Comparison of ENCODE assay signal across 8 mouse cellular contexts in the genomic region with DNA sequence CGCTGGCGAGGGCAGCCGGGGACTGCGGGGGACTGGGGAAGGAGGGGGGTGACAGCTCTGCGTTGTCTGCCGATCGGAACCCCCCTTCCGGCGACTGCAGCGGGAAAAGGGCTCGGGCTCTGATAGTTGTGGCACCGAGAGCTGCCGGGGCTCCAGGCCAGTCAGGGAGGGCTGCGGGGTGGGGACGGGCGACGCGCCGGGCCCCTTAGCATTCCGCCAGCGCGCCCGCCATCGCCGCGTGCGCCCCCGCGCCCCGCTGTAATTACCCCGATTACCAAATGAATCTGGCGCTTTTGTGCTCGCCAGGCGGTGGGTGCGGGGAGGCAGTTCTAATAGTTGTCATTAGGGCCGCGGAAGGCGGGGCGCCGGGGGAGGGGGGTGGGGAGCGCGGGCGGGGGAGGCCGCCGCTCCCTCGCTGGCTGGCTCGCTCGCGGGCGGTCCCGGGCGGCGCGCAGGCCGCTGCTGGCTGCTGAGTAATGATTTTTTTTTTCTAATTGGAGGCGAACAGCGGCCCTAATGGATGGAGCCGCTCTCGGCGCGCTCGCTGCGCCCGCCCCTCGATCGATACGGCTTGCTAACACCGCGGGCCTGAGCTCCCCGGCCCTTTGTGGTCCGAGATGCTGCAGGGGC.
A peak's percentile ranks its signal among the peaks of the same experiment; 100 is the strongest.
DNase-seq lines count a peak whose midpoint lies in the region; TF ChIP-seq lines count a peak whose summit lies in the region.

No protein-coding gene starts in this region.

- peak overlapping the region; percentile 49 for H3K4me3 ChIP-seq in testis, adult 2 months (ENCODE audit: control insufficient read depth, low read depth, low read length)
- peak overlapping the region; percentile 52 for H3K4me3 ChIP-seq in layer of hippocampus, adult 2 months

- no peaks in the 10 kb centered on the region for H3K36me3 ChIP-seq in testis, adult 2 months (ENCODE audit: control insufficient read depth, insufficient read depth, low read length)

- TF ChIP-seq POLR2A in testis, adult 2 months (IDR thresholded peaks at IDR 0.05; ENCODE audit: control insufficient read depth, low read depth, low read length) = no peak

- H3K4me1 ChIP-seq in testis, adult 2 months (ENCODE audit: control insufficient read depth, insufficient read depth, low read length) = peaks cover 5% of the 10 kb centered on the region; the same call in 1 of the 2 replicates

- H3K27me3 ChIP-seq in testis, adult 2 months (ENCODE audit: control insufficient read depth, insufficient read depth, low read length) = no peaks in the 10 kb centered on the region

- no peak for TF ChIP-seq CTCF in testis, adult 2 months (IDR thresholded peaks at IDR 0.05; ENCODE audit: control insufficient read depth, insufficient read depth, insufficient replicate concordance, low read depth, low read length)
- no peak for TF ChIP-seq CTCF in layer of hippocampus, adult 2 months (conservative IDR thresholded peaks at IDR 0.05)

- intact Hi-C loops in heart, postnatal 14 days (cut with DNase I) = loop anchor here (5.0 to 10.0 kb wide), 3 partner anchors 173 to 447 kb away; no protein-coding TSS in a partner anchor

- no peak for DNase-seq in testis, postnatal 14 days (ENCODE audit: low spot score)
- peak; percentile 72 for DNase-seq in embryo, embryonic 11 days
- DNase-seq in heart, postnatal 14 days = peak; percentile 43 to 48
- peak in 1 of 2 experiments; percentile 42 for DNase-seq in layer of hippocampus, adult 2 months (ENCODE audit: low spot score in 2 of 2)
- peak; percentile 37 for DNase-seq in lung, postnatal 10 days
- peak; percentile 67 to 80 for DNase-seq in right cerebral cortex, postnatal 10 days (ENCODE audit: low spot score in 2 of 2)
- no peak for DNase-seq in spleen, postnatal 10 days (ENCODE audit: low spot score in 2 of 2)

- H3K27ac ChIP-seq in testis, adult 2 months (ENCODE audit: control insufficient read depth, insufficient read depth, low read depth, low read length) = no peak overlapping the region; the same call in 1 of the 2 replicates
- H3K27ac ChIP-seq in layer of hippocampus, adult 2 months = peak overlapping the region; percentile 71; the same call in 1 of the 2 replicates

Comparison
In these comparisons a context has a peak if more than half of its experiments do, and no peak if none do; other contexts are left out.
1. DNase-seq: peak in embryo, embryonic 11 days (single experiment), heart, postnatal 14 days (2 of 2), lung, postnatal 10 days (single experiment) and right cerebral cortex, postnatal 10 days (2 of 2); none in testis, postnatal 14 days (single experiment) and spleen, postnatal 10 days (0 of 2).